Mouse (Mus musculus) brain, adult 2 months (tissue): Measurements from ENCODE around the gene Oaz2.

Experiments used
- DNase-seq: peaks from one replicate; pipeline ENCODE4 v3.0.0; 2011; ENCODE audit warnings: low read depth, low spot score

Gene Oaz2

GRCm38 (mm10) chr9:65692959-65693603, 25.3 kb downstream of the Oaz2 start:
- no peak for DNase-seq

- DNase-seq: peak; percentile 94
These were observed 27.8 kb downstream of the Oaz2 start for GRCm38 (mm10) chr9:65695646-65696045.

- peak; percentile 58 for DNase-seq
These were observed 28.5 kb downstream of the Oaz2 start for GRCm38 (mm10) chr9:65696337-65696736.

- DNase-seq: no peak
These were observed 29.6 kb downstream of the Oaz2 start for GRCm38 (mm10) chr9:65697356-65697755.

- no peak for DNase-seq
These were observed 30.2 kb downstream of the Oaz2 start for GRCm38 (mm10) chr9:65697992-65698391.

- DNase-seq: no peak
These were observed 32.7 kb downstream of the Oaz2 start for GRCm38 (mm10) chr9:65700504-65700903.

GRCm38 (mm10) chr9:65702286-65702685, 34.5 kb downstream of the Oaz2 start:
- DNase-seq: no peak

- no peak for DNase-seq
These were observed 35.4 kb downstream of the Oaz2 start for GRCm38 (mm10) chr9:65703241-65703640.

- no peak for DNase-seq
These were observed 36.3 kb downstream of the Oaz2 start for GRCm38 (mm10) chr9:65703926-65704595.

- no peak for DNase-seq
These were observed 50.4 kb downstream of the Oaz2 start for GRCm38 (mm10) chr9:65718195-65718594.

- DNase-seq: no peak
These were observed 53.4 kb downstream of the Oaz2 start for GRCm38 (mm10) chr9:65721161-65721566.

- peak; percentile 77 for DNase-seq
These were observed 56.9 kb downstream of the Oaz2 start for GRCm38 (mm10) chr9:65724471-65725290.

GRCm38 (mm10) chr9:65725291-65725622, 57.5 kb downstream of the Oaz2 start:
- DNase-seq: no peak

GRCm38 (mm10) chr9:65726431-65726830, 58.6 kb downstream of the Oaz2 start:
- DNase-seq: no peak

GRCm38 (mm10) chr9:65727491-65727890, 59.7 kb downstream of the Oaz2 start:
- DNase-seq: peak; percentile 56

GRCm38 (mm10) chr9:65728588-65728987, 60.8 kb downstream of the Oaz2 start:
- no peak for DNase-seq

GRCm38 (mm10) chr9:65734931-65735330, 67.1 kb downstream of the Oaz2 start:
- no peak for DNase-seq
